Mouse (Mus musculus) cortical plate, adult 2 months (tissue): ENCODE data around the gene Palm.

Source experiments
- CTCF ChIP-seq: fragments of 200-500 bp; IDR thresholded peaks from 2 replicates; pipeline ENCODE4 v1.5.1; 2011; ENCODE audit warnings: mild to moderate bottlenecking, control low read depth, low read length; ENCODE audit not compliant: insufficient read depth; ENCODE audit errors: extremely low read depth
- POLR2A ChIP-seq: fragments of 200-500 bp; IDR thresholded peaks from 2 replicates; pipeline ENCODE4 v1.6.1; 2011; ENCODE audit warnings: mild to moderate bottlenecking, low read length, control low read depth; ENCODE audit not compliant: insufficient read depth; ENCODE audit errors: extremely low read depth

- no peak for TF ChIP-seq POLR2A
- TF ChIP-seq CTCF: no peak
These were observed 56.7 kb downstream of the Palm start for GRCm38 (mm10) chr10:79849941-79850628.
